Mouse (Mus musculus) c-Kit-positive CD71-positive TER-119-negative erythroid progenitor cells, embryonic 14.5 days (primary cell): Measurements from ENCODE around the gene Sgsm3.
A peak's percentile ranks its signal among the peaks of the same experiment; 100 is the strongest.

Source experiments
- DNase-seq: peaks from one replicate; pipeline ENCODE4 v3.0.0-alpha.2; 2013; ENCODE audit warnings: low read depth

Sgsm3 gene

DNA sequence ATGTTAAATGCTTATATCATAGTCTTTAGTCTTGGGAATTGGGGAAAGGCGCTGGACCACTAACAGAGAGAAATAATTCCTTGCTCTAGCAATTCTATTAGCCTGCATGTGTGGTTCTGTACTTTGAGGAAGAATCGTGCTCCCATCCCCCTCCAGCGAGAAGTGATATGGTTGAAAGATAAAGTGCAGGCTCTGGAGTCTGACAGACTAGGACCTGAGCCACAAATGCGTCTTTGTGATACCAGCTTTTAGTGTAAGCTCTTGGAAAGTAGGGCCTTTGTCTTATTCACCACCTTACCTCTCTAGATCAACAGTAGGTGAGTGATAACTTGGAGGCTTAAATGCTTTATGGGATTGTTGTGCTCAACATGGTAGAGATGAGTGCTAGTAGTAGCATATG lies 3.6 kb downstream of the Sgsm3 start:
- peak; percentile 52 for DNase-seq

DNA sequence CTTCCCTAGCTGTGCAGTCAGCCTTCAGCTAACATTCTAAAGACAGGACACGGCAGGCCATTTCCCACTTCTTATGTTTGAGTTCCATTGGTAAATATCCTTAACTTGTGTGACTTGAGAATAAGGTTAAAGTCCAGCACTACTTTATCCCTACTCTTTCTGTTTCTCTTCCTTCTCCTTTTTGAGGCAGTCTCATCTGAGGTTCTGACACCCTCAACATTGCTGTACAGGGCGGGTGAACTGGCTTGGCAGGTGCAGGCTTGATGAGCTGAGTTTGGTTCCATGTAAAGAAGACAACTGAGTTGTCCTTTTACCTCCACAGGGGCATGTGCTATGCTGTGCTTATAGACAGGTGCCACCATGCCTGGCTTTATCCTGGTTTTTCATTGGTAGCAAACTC lies 5.7 kb downstream of the Sgsm3 start:
- no peak for DNase-seq

DNA sequence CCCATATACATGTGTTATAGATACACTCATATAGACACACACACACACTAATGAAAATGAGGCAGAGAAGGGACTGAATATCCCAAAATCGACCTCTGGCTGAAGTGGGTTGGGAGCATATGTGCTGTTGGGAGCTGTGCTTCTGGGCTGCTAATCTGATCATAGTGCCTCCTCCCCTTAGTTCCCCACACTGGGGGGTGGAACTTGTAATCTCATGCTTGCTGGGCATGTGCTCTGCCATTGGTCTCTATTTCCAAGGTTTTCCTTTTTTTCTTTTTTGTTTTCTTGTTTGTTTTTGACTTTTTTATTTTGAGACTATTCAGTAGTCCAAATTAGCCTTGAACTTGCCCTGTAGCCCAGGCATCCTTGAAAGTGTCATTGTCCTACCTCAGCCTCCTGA lies 10.8 kb downstream of the Sgsm3 start:
- DNase-seq, result no peak

DNA sequence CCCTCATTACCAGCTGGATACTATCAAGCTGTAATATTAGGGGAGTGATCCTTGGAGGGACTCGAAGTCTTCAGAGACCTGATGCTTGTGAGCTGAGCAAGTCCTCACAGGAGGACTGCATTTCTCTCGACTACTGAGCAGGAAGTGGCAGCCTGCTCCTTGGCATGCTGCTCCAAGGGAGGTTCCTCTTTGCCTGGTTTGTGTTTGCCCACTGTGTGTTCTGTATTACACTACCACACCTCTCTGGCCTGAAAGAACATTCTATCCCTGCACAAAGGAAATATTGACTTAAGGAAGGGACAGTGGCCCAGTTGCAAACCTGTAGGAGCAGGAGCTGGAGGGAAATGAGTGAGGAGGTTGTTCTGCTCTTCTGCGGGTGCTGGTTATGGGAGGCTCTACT lies 12.1 kb downstream of the Sgsm3 start:
- DNase-seq, result no peak

DNA sequence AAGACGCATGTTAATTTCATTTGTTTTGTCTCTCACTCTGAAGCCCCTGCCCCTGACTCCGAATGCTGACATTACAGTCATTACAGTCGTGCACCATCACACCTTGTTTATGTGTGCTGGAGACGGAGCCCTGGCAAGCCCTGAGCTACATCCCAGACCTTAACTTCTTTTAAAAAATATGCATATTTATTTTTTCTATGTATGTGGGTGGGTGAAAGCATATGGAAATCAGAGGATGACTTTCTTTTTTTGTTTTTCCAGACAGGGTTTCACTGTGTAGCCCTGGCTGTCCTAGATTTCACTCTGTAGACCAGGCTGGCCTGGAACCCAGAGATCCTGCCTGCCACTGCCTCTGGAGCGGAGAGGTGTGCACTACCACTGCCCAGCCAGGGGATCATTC lies 17.4 kb downstream of the Sgsm3 start:
- no peak for DNase-seq

DNA sequence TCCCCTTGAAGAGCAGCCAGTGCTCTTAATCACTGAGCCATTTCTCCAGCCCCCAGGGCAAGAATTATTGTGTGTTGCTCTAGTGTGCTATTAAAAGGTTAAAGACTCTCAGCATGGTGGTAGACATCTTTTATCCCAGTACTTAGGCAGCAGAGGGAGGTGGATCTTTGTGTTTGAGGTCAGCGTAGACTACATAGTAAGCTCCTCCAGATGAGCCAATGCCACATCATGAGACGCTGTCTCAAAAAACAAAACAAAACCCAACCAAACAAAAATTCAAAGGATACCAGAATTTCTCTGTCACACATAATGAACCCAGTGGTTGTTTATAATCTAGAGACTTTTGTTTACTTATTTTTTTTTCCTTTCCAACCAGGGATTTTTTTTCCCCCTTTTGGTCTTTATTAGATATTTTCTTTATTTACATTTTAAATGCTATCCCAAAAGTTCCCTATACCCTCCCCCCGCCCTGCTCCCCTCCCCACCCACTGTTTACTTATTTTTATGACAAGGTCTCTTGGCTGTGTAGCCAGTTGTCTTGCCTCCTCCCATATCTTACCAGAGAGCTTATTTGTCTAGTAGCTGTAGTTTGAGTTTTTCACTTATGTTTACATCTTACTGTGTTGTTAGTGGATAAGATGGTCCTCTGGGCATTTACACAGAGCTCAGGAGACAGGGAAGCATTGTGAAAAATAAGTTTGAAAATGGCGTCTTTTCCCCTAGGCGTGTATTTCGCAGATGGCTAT lies 18.7 kb downstream of the Sgsm3 start:
- DNase-seq, result no peak

DNA sequence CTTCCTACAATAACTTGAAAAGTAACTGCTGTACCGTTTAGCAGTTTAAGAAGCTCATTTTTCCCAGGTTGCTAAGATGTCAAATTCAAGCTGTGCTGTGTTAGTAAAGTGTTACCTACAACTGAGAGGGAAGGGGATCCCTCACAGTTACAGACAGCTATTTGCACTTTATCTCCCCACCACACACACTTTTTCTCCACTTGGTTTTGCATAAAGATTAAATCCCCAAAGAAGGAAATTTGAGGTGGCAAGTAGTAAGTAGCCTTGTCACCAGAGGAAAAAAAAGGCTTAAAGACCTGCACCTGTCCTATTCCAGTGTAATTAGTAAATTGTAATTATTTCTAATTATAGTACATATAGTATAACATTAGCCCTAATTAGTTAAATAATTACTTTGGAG lies 19.5 kb downstream of the Sgsm3 start:
- no peak for DNase-seq

DNA sequence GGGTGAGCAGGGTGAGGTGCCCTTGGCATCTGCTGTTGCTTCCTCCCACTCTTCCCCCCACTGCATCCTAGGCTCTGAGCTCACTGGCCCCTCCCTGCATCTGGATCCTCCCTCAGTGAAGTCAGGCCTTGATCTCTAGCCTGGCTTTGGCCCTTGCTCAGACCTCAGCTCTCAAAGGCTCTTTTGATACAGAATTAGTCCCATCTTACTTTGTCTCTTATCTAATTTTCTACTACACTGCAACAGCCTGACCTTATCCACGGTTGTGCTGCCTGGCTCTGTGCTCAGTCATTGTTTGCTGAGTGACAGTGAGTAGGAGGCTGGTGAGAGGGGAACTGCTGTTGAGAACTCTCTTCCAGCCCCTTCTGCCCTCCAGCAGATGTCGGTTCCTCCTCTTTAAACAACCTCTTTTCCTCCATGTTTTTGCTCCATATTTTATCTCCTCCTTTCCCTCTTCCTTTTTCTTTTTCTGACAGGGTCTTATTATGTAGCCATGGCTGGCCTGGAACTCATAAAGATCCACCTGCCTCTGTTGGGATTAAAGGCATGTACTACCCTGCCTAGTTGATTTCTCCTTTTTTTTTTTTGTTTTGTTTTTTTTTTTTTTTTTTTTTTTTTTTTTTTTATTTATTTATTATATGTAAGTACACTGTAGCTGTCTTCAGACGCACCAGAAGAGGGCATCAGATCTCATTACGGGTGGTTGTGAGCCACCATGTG lies 23.0 kb downstream of the Sgsm3 start:
- no peak for DNase-seq

DNA sequence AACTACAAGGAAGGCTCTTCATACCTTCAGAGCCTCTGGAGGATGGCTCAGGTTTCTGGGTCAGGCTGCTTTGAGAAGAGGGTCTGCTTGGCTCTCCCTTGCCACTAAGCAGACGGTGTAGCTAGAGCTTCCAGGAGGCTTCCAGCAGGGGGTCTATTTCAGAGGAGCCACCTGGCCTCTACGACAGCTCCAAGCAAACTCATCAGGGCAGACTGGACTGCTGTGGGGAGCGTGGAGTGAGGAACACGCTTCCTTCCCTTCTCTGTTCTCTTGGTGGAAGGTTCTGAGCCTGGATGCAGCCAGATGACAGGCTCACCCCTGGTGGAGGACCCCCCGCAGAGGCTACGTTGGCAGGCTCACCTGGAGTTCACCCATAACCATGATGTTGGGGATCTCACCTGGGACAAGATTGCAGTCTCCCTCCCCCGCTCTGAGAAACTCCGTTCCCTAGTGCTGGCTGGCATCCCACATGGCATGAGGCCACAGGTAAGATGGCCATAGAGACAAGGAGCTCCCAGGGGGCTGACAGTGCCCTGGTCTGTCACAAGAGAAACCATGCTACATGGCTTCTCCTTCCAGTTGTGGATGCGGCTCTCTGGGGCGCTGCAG lies 28.7 kb downstream of the Sgsm3 start:
- DNase-seq, result no peak

DNA sequence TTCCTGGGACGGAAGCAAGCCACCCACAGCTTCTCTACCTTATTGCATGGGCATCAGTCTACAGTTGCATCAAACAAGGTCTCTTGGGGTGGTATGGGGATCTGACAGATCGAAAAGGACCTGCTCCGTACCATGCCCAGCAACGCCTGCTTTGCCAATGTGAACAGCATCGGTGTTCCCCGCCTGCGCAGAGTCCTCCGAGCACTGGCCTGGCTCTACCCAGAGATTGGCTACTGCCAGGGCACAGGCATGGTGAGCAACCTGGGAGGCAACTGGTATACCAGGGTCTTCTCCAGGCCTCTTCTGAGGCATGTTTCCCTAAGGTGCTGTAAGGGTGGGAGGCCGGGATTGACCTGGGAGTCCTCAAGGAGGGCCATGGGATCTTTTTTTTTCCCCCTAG lies 29.8 kb downstream of the Sgsm3 start:
- no peak for DNase-seq

DNA sequence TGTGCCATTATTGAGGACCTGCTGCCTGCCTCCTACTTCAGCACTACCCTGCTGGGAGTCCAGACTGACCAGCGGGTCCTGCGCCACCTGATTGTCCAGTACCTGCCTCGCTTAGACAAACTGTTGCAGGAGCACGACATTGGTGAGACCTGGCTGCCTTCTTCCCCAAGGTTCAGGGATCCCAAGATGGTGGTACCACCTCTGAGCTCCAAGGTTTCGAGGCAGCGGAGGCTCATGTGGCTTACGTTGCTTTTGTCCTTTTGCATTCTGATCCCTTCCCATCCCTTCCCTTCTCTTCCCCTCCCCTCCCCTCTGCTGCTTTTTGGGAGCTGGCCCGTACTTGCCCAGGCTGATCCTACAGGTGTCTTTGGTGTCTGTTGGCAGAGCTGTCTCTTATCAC lies 30.3 kb downstream of the Sgsm3 start:
- no peak for DNase-seq

DNA sequence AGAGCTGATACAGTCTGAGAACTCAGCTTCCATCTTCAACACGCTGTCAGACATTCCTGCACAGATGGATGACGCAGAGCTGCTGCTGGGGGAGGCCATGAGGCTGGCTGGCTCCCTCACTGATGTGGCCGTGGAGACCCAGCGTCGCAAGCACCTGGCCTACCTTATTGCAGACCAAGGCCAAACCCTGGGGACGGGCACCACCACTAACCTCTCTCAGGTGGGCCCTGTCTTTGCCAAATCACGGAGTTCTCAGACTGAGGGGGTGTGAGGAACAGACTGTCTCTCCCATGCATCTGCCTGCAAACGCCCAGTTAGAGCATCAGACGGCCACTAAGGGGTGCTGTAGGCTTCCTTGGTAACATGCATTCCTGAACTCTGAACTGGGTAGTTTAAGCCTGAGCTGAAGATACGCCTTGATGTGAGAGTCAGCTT lies 31.1 kb downstream of the Sgsm3 start:
- no peak for DNase-seq

DNA sequence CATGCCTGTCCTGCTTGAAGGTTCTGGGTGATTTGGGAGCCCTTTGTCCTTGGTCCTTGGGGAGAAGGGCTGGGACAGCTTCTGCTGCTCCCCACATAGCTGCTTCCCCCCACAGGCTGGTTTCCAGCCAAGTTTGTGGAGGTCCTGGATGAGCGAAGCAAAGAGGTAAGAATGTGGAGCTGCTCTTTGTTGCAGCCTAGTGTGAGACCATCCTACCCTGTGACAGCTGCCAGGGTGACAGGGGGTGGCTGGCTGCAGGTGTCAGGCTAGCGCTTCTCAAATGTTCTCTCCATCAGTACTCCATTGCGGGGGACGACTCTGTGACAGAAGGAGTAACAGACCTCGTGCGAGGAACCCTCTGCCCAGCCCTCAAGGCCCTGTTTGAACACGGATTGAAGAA lies 32.5 kb downstream of the Sgsm3 start:
- DNase-seq, result no peak

DNA sequence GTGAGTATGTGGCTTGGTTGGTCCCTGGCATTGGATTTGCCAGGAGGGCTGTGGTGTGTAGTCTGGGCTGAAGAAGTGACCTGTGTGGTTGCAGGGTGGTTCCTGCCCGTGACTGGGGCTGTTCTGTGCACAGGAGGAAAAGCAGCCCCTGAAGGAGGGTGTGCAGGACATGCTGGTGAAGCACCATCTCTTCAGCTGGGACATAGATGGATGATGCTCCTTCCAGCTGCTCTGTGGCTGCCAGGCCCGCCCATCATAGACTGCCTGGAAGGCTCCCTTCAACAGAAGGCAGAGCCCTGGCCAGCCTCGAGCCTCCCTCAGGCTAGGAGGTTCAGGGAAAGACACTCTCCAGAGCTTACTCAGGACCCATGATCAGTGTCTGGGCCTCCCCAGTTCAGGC lies 34.0 kb downstream of the Sgsm3 start:
- no peak for DNase-seq

DNA sequence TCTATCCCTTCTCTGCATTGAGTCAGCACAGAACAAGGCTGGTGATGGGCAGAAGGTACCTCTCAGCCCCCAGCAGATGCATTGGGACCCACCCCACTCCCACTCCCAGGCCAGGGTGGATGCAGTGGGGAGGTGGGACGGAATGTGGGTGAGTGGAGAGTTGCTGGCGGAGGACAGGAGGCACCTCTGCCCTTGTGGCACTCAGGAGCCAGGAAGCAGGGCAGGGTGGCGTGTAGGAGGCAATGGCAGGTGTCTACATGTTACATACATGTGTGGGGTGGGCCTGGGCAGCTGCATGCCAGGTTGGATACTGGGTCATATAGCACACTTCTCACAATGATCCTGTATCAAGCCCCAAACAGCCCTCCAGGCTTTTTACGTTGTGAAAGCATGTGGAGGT lies 34.8 kb downstream of the Sgsm3 start:
- DNase-seq, result no peak

DNA sequence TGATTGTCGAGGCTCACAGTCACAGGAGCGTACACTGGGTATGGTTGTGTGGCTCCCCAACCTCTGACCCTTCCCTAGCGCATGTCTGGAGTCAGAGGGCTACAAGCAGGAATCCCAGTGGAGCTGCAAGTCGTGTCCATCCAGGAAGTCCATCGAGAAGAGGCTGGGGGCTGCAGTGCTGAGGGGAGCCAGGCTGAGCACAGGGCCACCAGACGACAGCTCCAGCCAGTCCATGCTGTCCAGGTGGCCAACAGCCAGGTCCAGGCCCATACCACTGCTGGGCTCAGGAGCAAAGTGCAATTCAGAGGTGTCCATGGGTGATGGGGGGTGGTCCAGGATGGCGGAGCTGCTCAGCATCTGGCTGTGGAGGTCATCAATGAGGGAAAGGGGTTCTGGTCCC lies 35.6 kb downstream of the Sgsm3 start:
- DNase-seq, result no peak

DNA sequence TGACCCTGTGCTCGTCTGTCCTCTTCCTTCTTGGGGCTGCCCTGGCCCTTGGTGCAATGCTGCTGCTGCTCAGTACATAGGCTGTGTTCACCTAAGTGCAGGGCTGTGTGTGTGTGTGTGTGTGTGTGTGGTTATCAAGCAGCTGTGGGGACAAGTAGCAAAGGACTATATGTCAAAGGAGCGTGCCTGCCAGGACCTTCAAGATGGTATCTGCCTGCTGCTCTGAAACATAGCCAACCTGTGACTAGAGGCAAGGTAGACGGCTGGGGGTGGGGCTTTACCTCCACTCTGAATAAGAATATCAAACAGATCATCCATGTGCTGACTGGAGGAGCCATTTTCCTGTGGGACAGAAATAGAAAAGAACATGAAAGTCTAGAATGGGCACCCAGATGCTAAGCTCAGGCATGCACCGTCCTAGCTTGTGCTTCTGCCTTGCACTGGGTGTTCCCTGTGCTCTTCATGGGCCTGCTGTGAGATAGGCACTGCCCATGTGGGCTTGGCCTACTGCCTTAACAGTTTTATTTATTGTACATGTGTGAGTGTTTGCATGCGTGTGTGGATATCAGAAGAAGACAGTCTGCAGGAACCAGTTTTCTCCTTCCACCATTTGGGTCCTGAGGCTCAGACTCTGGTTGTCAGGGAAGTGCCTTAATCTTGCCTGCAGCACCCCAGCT lies 37.6 kb downstream of the Sgsm3 start:
- DNase-seq, result no peak

DNA sequence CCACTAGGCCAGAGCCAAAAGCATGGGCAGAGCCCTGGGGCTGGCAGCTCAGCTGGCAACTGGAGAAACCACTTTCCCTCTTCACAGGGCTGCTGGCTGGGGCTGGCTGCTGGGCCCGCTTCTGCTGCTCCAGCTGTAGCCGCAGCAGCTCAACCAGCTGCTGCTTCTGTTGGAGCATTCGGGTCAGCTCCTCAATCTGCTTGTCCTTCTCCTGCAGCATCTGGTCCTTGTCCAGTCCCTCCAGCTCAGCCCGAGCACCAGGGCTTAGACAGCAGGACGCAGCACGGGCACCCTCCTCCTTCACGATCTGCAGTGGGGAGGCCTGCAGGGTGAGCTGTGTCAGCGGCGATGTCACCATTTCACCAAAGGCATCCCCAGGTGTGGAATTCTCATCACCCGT lies 38.9 kb downstream of the Sgsm3 start:
- DNase-seq, result no peak

DNA sequence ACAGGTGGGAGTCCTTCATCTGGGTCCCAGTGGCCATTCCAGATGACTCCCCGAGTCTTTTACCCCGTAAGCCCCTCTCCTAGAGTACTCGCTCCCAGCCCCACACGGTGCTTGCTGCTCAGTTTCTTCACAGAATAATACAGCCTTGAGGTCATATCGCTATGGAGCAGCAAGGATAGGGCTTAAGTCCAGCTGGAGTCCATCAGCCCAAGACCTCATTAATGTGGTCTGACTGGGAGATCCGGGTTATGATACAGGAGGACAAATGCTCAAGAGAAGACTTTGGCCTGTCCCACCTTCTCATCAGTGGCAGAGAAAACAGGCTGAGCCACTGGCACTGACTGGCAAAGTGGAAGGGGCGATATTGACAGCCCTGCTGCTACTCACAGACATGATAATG lies 39.7 kb downstream of the Sgsm3 start:
- DNase-seq, result no peak

DNA sequence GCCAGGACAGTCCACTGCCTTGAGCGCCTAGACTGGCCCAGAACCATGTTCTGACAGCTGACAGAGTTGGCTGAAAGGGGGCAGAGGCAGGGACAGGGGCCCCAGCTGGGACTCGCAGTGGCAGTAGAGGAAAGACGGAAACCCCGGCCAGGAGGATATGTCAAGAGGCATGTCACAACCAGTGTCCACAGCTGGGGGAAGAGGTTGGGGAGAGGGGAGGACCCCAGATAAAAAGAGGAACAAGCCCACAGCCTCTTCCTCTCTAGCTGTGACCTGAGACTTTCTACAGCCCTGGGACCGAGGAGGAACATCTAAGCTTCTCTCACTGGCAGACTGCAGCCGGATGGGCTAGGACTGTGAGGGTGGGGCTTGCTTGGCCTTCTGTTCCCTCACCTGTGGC lies 43.8 kb downstream of the Sgsm3 start:
- no peak for DNase-seq

DNA sequence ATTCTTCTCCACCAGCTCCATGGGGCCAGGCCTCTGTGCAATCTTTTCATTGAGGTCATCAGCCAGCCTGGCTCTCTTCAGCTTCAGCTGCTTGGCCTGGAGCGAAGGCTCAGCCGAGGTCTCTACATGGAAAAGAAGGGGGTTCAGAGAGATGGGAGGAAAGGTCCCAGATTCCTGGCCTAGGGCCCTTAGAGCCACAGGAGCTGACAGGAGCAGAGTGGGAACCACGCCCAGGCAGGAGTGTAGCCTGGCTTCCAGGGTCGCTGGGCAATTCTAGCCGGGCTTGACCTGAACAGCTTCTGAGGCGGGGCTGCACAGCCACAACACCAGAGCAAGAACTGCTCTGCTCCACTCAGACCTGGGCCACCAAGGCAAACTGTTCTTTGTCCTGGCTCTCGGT lies 44.9 kb downstream of the Sgsm3 start:
- DNase-seq, result no peak

DNA sequence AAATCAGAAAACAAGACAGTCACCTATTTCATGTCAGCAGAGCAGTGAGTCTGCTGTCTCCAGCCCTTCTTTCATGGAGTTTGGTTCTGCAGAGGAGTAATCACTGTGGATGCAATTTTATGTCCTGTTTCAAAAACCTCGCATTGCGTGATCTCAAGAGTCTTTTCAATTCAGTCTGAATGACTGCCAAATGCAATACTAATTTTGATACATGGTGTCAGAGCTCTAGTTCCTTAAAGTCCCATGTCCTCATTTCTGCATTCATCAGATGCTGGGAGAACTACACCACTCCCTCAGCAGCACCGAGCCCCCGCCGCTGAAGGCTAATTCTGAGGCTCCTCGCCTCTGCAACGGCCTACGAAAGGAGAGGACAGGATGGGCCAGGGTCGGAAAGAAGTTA lies 46.3 kb downstream of the Sgsm3 start:
- DNase-seq, result no peak

DNA sequence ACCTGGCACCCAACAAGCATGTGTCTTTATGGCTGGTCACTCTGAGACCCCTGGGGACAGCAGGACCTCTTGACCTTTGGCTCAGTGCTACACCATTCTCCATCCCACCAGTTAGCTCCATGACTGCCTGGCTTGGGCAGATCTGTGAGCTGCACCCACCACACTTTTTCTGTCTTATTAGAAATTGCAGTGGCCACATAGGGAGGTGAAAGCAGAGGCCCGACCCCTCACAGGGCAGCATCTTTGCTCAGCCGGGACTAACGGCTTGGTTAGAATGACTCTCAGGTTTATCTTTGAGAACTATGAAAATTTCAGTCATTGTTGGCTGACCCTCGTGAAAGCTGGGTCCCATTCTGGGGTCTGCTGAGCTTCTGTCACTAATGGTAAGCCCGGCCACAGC lies 49.3 kb downstream of the Sgsm3 start:
- DNase-seq, result no peak
